Mouse (Mus musculus): ENCODE measurements around the gene Bpifa1. TPM values are rescaled to one million over a fixed set of nuclear protein-coding genes. Genes with fewer than 3 reads are reported as not detected.

Gene Bpifa1
- not detected for total RNA-seq (2023)

DNA sequence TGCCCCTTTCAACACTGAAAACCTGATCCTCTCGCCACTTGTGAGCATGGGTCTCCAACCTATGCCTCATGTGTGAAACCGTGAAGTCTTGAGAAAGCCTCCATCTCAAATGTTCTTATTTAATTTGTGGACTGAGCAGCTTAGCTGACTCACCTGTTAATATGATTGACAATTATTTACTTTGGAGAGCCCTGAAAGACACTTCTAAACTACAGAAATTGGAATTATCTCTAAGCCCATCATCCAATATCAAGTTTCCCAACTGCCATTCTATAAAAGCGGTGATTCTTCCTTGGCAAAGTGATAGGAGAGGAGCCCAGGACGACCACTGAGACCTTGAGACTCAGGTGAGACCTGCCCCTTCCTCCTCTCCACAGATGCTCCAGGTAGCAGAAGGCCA, at the start of gene Bpifa1:
TSS of gene Bpifa1 (plus strand) at position 301 of the 400 bp plus-strand sequence.

DNA sequence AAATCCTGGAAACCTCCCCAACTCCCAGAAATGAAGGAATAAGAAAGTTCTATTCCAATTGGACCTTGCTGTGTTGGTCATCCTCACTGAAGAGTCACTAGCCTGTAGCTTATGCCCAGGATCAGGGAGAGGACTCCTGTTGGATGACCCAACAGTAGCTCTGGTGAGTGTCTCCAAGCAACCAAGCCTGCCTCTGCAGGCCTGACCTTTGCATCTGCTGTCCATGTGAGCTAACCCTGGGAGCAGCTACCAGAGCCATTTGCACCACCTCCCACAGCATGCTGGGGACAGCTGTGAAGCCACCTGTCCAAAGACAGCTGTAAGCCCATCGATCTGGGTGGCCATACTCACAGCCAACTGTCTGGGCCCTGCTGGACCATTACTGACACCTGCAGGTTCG, 12.6 kb upstream of the Bpifa1 start, which contains the start of gene Bpifa3:
TSS of gene Bpifa3 (plus strand) at position 217 of the 400 bp plus-strand sequence.

DNA sequence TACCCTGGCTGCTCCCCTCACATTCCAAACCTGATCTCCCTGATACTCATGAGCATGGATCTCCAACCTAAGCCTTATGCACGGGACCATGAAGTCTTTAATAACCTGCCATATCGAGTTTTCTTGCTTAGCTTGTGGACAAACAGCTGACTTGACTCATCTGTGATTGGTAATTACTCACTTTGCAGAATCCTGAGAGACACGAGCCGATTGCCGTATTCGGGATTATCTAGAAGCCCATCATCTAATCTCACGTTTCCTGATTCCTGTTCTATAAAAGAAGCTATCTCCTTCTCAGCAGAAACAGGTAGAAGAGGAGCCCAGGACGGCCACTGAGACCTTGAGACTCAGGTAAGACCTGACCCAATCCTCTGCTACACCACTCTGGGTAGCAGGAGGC, 19.6 kb downstream of the Bpifa1 start, which contains the start of gene Bpifa5:
TSS of gene Bpifa5 (plus strand) at position 301 of the 400 bp plus-strand sequence.

DNA sequence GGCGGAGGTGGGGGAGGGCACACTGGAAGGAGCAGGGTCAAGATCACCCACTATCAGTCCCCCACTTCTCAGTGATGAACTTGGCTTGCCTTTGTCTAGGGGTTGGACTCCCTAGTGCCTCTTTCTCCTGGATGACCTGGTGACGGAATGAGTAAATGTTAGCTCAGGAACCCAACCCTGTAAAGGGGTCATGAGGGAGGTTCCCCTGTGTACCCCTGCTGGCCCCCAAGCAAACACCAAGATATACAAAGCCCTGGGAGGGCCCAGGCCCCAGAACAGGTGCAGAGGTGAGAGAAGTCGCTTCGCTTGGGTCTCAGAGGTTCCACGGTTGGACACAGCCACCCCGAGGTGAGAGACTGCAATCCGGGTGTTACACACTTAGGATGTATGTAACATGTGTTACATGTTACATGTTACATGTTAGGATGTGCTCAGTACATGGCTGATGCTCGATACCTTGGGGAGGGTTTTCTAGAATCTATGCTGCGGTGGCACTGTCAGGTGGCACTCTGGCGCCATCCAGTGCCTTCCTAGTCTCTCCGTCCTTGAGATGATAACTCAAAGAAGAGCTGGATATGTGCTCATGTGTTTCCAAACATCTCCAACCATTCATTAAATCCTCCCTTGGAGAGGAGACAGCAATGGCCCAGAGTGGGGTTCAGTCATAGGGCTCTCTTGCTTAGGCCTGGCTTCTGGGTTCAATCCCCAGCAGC, 48.0 kb downstream of the Bpifa1 start, which contains the start of gene Bpifb1:
TSS of gene Bpifb1 (plus strand) at position 273 of the 713 bp plus-strand sequence.

Other genes with a start within 250 kb of the Bpifa1 start
- gene Bpifb6, start 242.5 kb upstream of the Bpifa1 start, total RNA-seq (2023), result not detected
- gene Bpifb3, start 224.7 kb upstream of the Bpifa1 start, total RNA-seq (2023), result not detected
- not detected for gene Bpifb4, start 204.7 kb upstream of the Bpifa1 start, total RNA-seq (2023)
- gene Bpifa6, start 167.9 kb upstream of the Bpifa1 start, total RNA-seq (2023), result not detected
- not detected for gene Bpifa2, start 134.6 kb upstream of the Bpifa1 start, total RNA-seq (2023)
- not detected for gene Bpifa3, start 12.5 kb upstream of the Bpifa1 start, total RNA-seq (2023)
- not detected for gene Bpifa5, start 19.7 kb downstream of the Bpifa1 start, total RNA-seq (2023)
- gene Bpifb1, start 47.9 kb downstream of the Bpifa1 start, total RNA-seq (2023), result not detected
- gene Bpifb5, start 80.9 kb downstream of the Bpifa1 start, total RNA-seq (2023), result not detected
- gene Bpifb9a, start 115.0 kb downstream of the Bpifa1 start, total RNA-seq (2023), result not detected
- not detected for gene Bpifb9b, start 164.3 kb downstream of the Bpifa1 start, total RNA-seq (2023)
- gene Cdk5rap1, start 230.1 kb downstream of the Bpifa1 start, total RNA-seq (2023), result 19.3 TPM

Measured in CD4-positive naive resting alpha-beta T cell, adult 76 days (primary cell).